Mouse (Mus musculus) kidney, adult 10 weeks (tissue): ENCODE measurements around the gene Rfx2. TPM values are rescaled to one million over a fixed set of nuclear protein-coding genes. Genes with fewer than 3 reads are reported as not detected.

Experiments
- polyA plus RNA-seq: library from polyadenylated mRNA; stranded (reverse); fragments of 350-450 nt; fragmentation: Illumina TruSeq; extraction: RNeasy Lipid Tissue Mini Kit (QIAGEN cat#74804); gene quantifications from one replicate; pipeline ENCODE4 v1.2.3, GENCODE M21; 2014; ENCODE audit warnings: low read depth, low replicate concordance

The Rfx2 gene
- polyA plus RNA-seq = 0.12 TPM

GRCm38 (mm10) chr17:56830411-56831110 is at the start of gene Rfx2:
Gene Rfx2 (minus strand): TSS chr17:56831013.

GRCm38 (mm10) chr17:56874936-56875651 is 44.3 kb upstream of the Rfx2 start, which contains the start of gene 1700061G19Rik:
Gene 1700061G19Rik (plus strand): TSS chr17:56875477.

GRCm38 (mm10) chr17:56874237-56874636 is 43.4 kb upstream of the Rfx2 start, which contains the start of gene Acsbg2:
Gene Acsbg2 (minus strand): TSS chr17:56874447.

GRCm38 (mm10) chr17:56769950-56770349 is 60.9 kb downstream of the Rfx2 start, which contains the start of gene Prr22:
Gene Prr22 (plus strand): TSS chr17:56770250.

GRCm38 (mm10) chr17:56764474-56765354 is 66.1 kb downstream of the Rfx2 start, which contains the start of gene Dus3l:
Gene Dus3l (plus strand): TSS chr17:56764757.

GRCm38 (mm10) chr17:56757416-56758123 is 73.2 kb downstream of the Rfx2 start, which contains the start of gene Nrtn:
Gene Nrtn (minus strand): TSS chr17:56757530.

Other genes starting within 250 kb of the Rfx2 start
- 15.6 TPM for gene Safb2, start 246.4 kb downstream of the Rfx2 start, polyA plus RNA-seq
- gene Safb, start 246.2 kb downstream of the Rfx2 start, polyA plus RNA-seq = 6.9 TPM
- gene 2410015M20Rik, start 221.2 kb downstream of the Rfx2 start, polyA plus RNA-seq = 12.7 TPM
- 2.0 TPM for gene Rpl36, start 217.6 kb downstream of the Rfx2 start, polyA plus RNA-seq
- 9.1 TPM for gene Lonp1, start 204.1 kb downstream of the Rfx2 start, polyA plus RNA-seq
- 0.57 TPM for gene Catsperd, start 202.9 kb downstream of the Rfx2 start, polyA plus RNA-seq
- 0.53 TPM for gene Ranbp3, start 157.7 kb downstream of the Rfx2 start, polyA plus RNA-seq
- 1.5 TPM for gene Ndufa11, start 113.2 kb downstream of the Rfx2 start, polyA plus RNA-seq
- 12.9 TPM for gene Vmac, start 113.0 kb downstream of the Rfx2 start, polyA plus RNA-seq
- not detected for gene Nrtn, start 73.5 kb downstream of the Rfx2 start, polyA plus RNA-seq
- 1.3 TPM for gene Dus3l, start 66.3 kb downstream of the Rfx2 start, polyA plus RNA-seq
- gene Prr22, start 60.8 kb downstream of the Rfx2 start, polyA plus RNA-seq = not detected
- gene Acsbg2, start 43.4 kb upstream of the Rfx2 start, polyA plus RNA-seq = not detected
- not detected for gene 1700061G19Rik, start 44.5 kb upstream of the Rfx2 start, polyA plus RNA-seq
- gene Mllt1, start 104.4 kb upstream of the Rfx2 start, polyA plus RNA-seq = 0.49 TPM
- gene Acer1, start 151.1 kb upstream of the Rfx2 start, polyA plus RNA-seq = not detected
- gene Clpp, start 159.3 kb upstream of the Rfx2 start, polyA plus RNA-seq = 3.0 TPM
- 3.5 TPM for gene Alkbh7, start 166.3 kb upstream of the Rfx2 start, polyA plus RNA-seq
- gene Pspn, start 169.0 kb upstream of the Rfx2 start, polyA plus RNA-seq = not detected
- gene Gtf2f1, start 180.3 kb upstream of the Rfx2 start, polyA plus RNA-seq = 2.4 TPM
- gene Gm17949, start 180.5 kb upstream of the Rfx2 start, polyA plus RNA-seq = not detected
- gene Khsrp, start 200.5 kb upstream of the Rfx2 start, polyA plus RNA-seq = 4.1 TPM
- not detected for gene Slc25a41, start 210.6 kb upstream of the Rfx2 start, polyA plus RNA-seq
- 14.2 TPM for gene Crb3, start 228.1 kb upstream of the Rfx2 start, polyA plus RNA-seq
- 21.2 TPM for gene Slc25a23, start 228.8 kb upstream of the Rfx2 start, polyA plus RNA-seq
- not detected for gene Dennd1c, start 247.5 kb upstream of the Rfx2 start, polyA plus RNA-seq